Mouse (Mus musculus) layer of hippocampus, postnatal 36 days (tissue): ENCODE measurements at regions not wholly inside any gene's neighbourhood (a gene's known extent, or its start where the extent isn't known, plus 50 kb on each side); places are given as distances from the start of the nearest gene placed in this dataset.

Experiments
- DNase-seq, 2 experiments: peaks; one replicate each; pipeline ENCODE4 v3.0.0; 2022

DNA sequence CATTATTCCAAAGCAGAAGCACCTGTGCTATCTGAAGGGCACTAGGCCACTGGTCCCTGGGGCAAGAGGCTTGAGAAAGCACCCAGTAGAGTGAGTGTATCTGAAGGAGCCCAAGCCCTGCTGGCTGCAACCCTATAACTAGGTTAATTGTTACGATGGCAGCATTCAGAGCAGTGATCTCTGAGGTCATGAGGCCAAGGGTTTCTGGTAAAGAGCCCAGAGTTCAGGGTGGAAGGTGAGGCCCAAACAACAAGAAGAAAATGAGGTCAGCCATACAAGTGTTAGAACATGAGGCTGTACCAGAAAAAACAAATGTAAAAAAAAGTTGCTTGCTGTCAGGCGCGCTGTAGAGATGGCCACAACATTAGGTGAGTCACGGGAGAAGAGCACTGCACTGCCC is 53.5 kb upstream of the Adgrl2 start:
- no peak for DNase-seq

DNA sequence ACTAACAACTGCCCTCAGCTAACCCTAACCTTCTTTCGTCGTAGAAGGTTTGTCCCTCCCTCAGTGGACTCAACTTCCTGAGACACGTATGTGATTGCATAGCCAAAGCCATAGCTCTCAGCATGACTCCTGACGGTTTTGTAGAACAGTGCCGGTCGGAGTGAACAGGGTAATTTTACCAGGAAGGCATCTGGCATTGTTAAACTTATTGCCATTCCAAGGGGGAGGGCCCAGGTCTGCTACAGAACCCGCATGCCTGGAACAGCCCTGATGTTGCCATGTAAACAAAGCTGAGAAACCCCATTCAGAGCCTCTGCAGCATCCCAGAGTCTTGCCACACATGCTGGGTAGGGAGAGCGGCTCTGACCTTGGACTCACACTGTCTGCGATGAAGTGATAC is 52.2 kb upstream of the Adgrl2 start:
- no peak for DNase-seq

DNA sequence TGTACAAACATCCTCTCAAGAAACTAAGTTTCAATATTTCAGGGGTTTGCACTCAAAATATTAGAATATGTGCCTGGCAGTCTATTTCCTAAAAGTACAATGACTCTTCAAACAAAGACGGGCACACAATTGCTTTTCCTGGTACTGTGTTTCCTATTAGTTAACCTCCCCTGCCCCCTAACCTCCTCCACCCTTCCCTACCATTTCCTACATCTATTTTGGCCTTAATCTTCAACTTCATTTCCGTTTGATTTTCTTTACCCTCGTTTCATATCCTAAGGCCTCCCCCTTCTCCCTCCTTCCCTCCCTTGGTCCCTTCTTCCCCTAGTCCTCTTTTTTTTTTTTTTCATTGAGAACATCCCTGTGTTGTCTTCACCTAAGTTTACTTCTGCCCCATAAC is 50.8 kb upstream of the Adgrl2 start:
- no peak for DNase-seq
